Mouse (Mus musculus) bone marrow macrophage, adult 2 months (primary cell): Measurements from ENCODE around the gene Atp2c2.

Source experiments
- CTCF ChIP-seq: IDR thresholded peaks from 2 replicates; pipeline ENCODE4 v1.5.1; 2012; ENCODE audit warnings: low read depth, mild to moderate bottlenecking, low read length, moderate library complexity
- POLR2A ChIP-seq: IDR thresholded peaks from 2 replicates; pipeline ENCODE4 v1.6.1; 2012; ENCODE audit warnings: mild to moderate bottlenecking, low read depth, low read length, borderline replicate concordance

DNA sequence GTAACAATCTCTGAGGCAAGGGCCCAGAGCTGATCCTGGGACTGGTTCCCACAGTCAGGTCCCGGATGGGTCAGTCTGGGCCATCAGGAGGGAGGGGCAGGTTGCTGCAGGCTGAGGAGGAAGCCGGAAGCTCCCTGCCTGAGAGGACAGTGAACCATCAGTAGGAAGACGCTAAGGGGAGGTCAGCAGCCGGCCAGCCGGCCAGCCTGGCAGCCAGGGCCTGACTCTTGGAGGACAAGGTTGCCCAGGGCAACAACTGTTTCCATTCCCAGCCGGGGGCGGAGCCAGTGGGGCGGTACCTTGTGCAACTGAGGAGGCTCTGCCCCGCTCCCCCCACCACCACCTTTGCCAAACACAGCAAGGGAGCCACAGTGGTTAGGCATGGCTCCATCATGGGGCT, 38.7 kb upstream of the Atp2c2 start:
- TF ChIP-seq CTCF (no peak), POLR2A (no peak)
